Mouse (Mus musculus): ENCODE results near the gene Ctss. TPM values are rescaled to one million over a fixed set of nuclear protein-coding genes. Genes with fewer than 3 reads are reported as not detected.
A peak's percentile ranks its signal among the peaks of the same experiment; 100 is the strongest.
"Not testable (repeated sequence)": the region's sequence is repeated elsewhere in the genome, so short reads cannot be mapped to it uniquely, and the experiment has no call there.

Ctss gene
- total RNA-seq, 1 experiment from 2014 or later = 4,734 TPM

GRCm38 (mm10) chr3:95526111-95526510 is 475 bp upstream of the Ctss start:
- no peak for ATAC-seq (replicated peaks; ENCODE audit: insufficient number of reproducible peaks, low FRiP score, low TSS enrichment, poor library complexity, severe bottlenecking)

- ATAC-seq (replicated peaks; ENCODE audit: insufficient number of reproducible peaks, low FRiP score, low TSS enrichment, poor library complexity, severe bottlenecking) = peak; percentile 95
Measured at GRCm38 (mm10) chr3:95529814-95530213, 3.2 kb downstream of the Ctss start.

- ATAC-seq (replicated peaks; ENCODE audit: insufficient number of reproducible peaks, low FRiP score, low TSS enrichment, poor library complexity, severe bottlenecking) = no peak
Measured at GRCm38 (mm10) chr3:95531025-95531424, 4.4 kb downstream of the Ctss start.

- ATAC-seq (replicated peaks; ENCODE audit: insufficient number of reproducible peaks, low FRiP score, low TSS enrichment, poor library complexity, severe bottlenecking) = no peak
Measured at GRCm38 (mm10) chr3:95533364-95533763, 6.8 kb downstream of the Ctss start.

GRCm38 (mm10) chr3:95534927-95535326 is 8.3 kb downstream of the Ctss start:
- ATAC-seq (replicated peaks; ENCODE audit: insufficient number of reproducible peaks, low FRiP score, low TSS enrichment, poor library complexity, severe bottlenecking) = no peak

- ATAC-seq (replicated peaks; ENCODE audit: insufficient number of reproducible peaks, low FRiP score, low TSS enrichment, poor library complexity, severe bottlenecking) = no peak
Measured at GRCm38 (mm10) chr3:95538936-95539335, 12.3 kb downstream of the Ctss start.

GRCm38 (mm10) chr3:95539837-95540236 is 13.3 kb downstream of the Ctss start:
- no peak for ATAC-seq (replicated peaks; ENCODE audit: insufficient number of reproducible peaks, low FRiP score, low TSS enrichment, poor library complexity, severe bottlenecking)

- ATAC-seq (replicated peaks; ENCODE audit: insufficient number of reproducible peaks, low FRiP score, low TSS enrichment, poor library complexity, severe bottlenecking) = not testable (repeated sequence)
Measured at GRCm38 (mm10) chr3:95541186-95541585, 14.6 kb downstream of the Ctss start.

GRCm38 (mm10) chr3:95542171-95542570 is 15.6 kb downstream of the Ctss start:
- no peak for ATAC-seq (replicated peaks; ENCODE audit: insufficient number of reproducible peaks, low FRiP score, low TSS enrichment, poor library complexity, severe bottlenecking)

- no peak for ATAC-seq (replicated peaks; ENCODE audit: insufficient number of reproducible peaks, low FRiP score, low TSS enrichment, poor library complexity, severe bottlenecking)
Measured at GRCm38 (mm10) chr3:95542981-95543380, 16.4 kb downstream of the Ctss start.

- no peak for ATAC-seq (replicated peaks; ENCODE audit: insufficient number of reproducible peaks, low FRiP score, low TSS enrichment, poor library complexity, severe bottlenecking)
Measured at GRCm38 (mm10) chr3:95550176-95550575, 23.6 kb downstream of the Ctss start.

- ATAC-seq (replicated peaks; ENCODE audit: insufficient number of reproducible peaks, low FRiP score, low TSS enrichment, poor library complexity, severe bottlenecking) = no peak
Measured at GRCm38 (mm10) chr3:95553986-95554385, 27.4 kb downstream of the Ctss start.

GRCm38 (mm10) chr3:95559437-95559836 is 32.9 kb downstream of the Ctss start, which contains the start of gene Hormad1:
Hormad1 (plus strand) TSS chr3:95559677.
- ATAC-seq (replicated peaks; ENCODE audit: insufficient number of reproducible peaks, low FRiP score, low TSS enrichment, poor library complexity, severe bottlenecking) = no peak

- no peak for ATAC-seq (replicated peaks; ENCODE audit: insufficient number of reproducible peaks, low FRiP score, low TSS enrichment, poor library complexity, severe bottlenecking)
Measured at GRCm38 (mm10) chr3:95560738-95561137, 34.2 kb downstream of the Ctss start.

- no peak for ATAC-seq (replicated peaks; ENCODE audit: insufficient number of reproducible peaks, low FRiP score, low TSS enrichment, poor library complexity, severe bottlenecking)
Measured at GRCm38 (mm10) chr3:95561826-95562225, 35.2 kb downstream of the Ctss start.

- ATAC-seq (replicated peaks; ENCODE audit: insufficient number of reproducible peaks, low FRiP score, low TSS enrichment, poor library complexity, severe bottlenecking) = no peak
Measured at GRCm38 (mm10) chr3:95569585-95569984, 43.0 kb downstream of the Ctss start.

- no peak for ATAC-seq (replicated peaks; ENCODE audit: insufficient number of reproducible peaks, low FRiP score, low TSS enrichment, poor library complexity, severe bottlenecking)
Measured at GRCm38 (mm10) chr3:95587754-95588603, 61.4 kb downstream of the Ctss start.

GRCm38 (mm10) chr3:95588604-95589086 is 62.1 kb downstream of the Ctss start, which contains the start of gene Golph3l:
Golph3l (plus strand) TSS chr3:95588934.
- peak; percentile 100 for ATAC-seq (replicated peaks; ENCODE audit: insufficient number of reproducible peaks, low FRiP score, low TSS enrichment, poor library complexity, severe bottlenecking)

GRCm38 (mm10) chr3:95598734-95599133 is 72.1 kb downstream of the Ctss start:
- ATAC-seq (replicated peaks; ENCODE audit: insufficient number of reproducible peaks, low FRiP score, low TSS enrichment, poor library complexity, severe bottlenecking) = no peak

GRCm38 (mm10) chr3:95601287-95601686 is 74.7 kb downstream of the Ctss start:
- no peak for ATAC-seq (replicated peaks; ENCODE audit: insufficient number of reproducible peaks, low FRiP score, low TSS enrichment, poor library complexity, severe bottlenecking)
